Mouse (Mus musculus): Measurements from ENCODE around the gene H2-Q4.
"Not testable (repeated sequence)": the region's sequence is repeated elsewhere in the genome, so short reads cannot be mapped to it uniquely, and the experiment has no call there.

- not testable (repeated sequence) for TF ChIP-seq POLR2A (IDR thresholded peaks at IDR 0.05; ENCODE audit: low read depth, low read length); CTCF (IDR thresholded peaks at IDR 0.05; ENCODE audit: borderline replicate concordance, insufficient read depth, low read length)
Measured at GRCm38 (mm10) chr17:35415273-35416129, 36.1 kb downstream of the H2-Q4 start.

Data from embryonic fibroblast, embryonic 13.5 days (primary cell).